Comparison of ENCODE assay signal across 17 mouse cellular contexts in genomic region chr10:117925186-117925585, GRCm38 (mm10).
A peak's percentile ranks its signal among the peaks of the same experiment; 100 is the strongest.
DNase-seq lines count a peak whose midpoint lies in the region; ATAC-seq and TF ChIP-seq lines count a peak whose summit lies in the region.
"Had no signal": no experiment of that assay in that cellular context is flagged by ENCODE, and none has a peak within 500 bp of the region (broad histone marks: within the 10 kb centered on the region; RNA-seq: fewer than 3 reads in every experiment).

No protein-coding gene starts in this region.

- no peaks in the 10 kb centered on the region for H3K27me3 ChIP-seq in testis, adult 2 months (ENCODE audit: control insufficient read depth, insufficient read depth, low read length)
- H3K27me3 ChIP-seq: forebrain, embryonic 13.5 days; hindbrain, embryonic 12.5 days; hindbrain, embryonic 15.5 days had no signal

- no peak for DNase-seq in testis, postnatal 10 days (ENCODE audit: low spot score)
- DNase-seq in cerebellum, adult 11-12 months = no peak
- DNase-seq in layer of hippocampus, adult 11-12 months (ENCODE audit: low spot score) = no peak
- no peak for DNase-seq in MN1 (ENCODE audit: low spot score)
- no peak for DNase-seq in Muller cell, postnatal 12 days (ENCODE audit: inconsistent ontology term)
- DNase-seq: cerebellum, adult 2 months; cerebellum, postnatal 36 days; gastrocnemius, postnatal 36 days had no signal

- peak; percentile 22 for ATAC-seq in activated CD4-positive, CD25-positive, alpha-beta regulatory T cell, adult 4 months
- ATAC-seq in megakaryocyte, adult 5-6 weeks (ENCODE audit: poor library complexity, severe bottlenecking) = 0 out of 2 replicates have a peak, but pooled peaks have one; percentile 9
- ATAC-seq: forebrain, embryonic 13.5 days; forebrain, embryonic 16.5 days; intestine, embryonic 16.5 days had no signal

- H3K4me3 ChIP-seq in testis, adult 2 months (ENCODE audit: control insufficient read depth, low read depth, low read length) = peak overlapping the region; percentile 66
- H3K4me3 ChIP-seq: forebrain, embryonic 10.5 days; forebrain, embryonic 13.5 days; hindbrain, embryonic 12.5 days; hindbrain, embryonic 15.5 days had no signal

- no peaks in the 10 kb centered on the region for H3K36me3 ChIP-seq in testis, adult 2 months (ENCODE audit: control insufficient read depth, insufficient read depth, low read length)
- H3K36me3 ChIP-seq: forebrain, embryonic 10.5 days; hindbrain, embryonic 12.5 days; hindbrain, embryonic 15.5 days had no signal

- no peak for TF ChIP-seq CTCF in testis, adult 2 months (IDR thresholded peaks at IDR 0.05; ENCODE audit: control insufficient read depth, insufficient read depth, insufficient replicate concordance, low read depth, low read length)

- peak overlapping the region; percentile 39 for H3K27ac ChIP-seq in testis, adult 2 months (ENCODE audit: control insufficient read depth, insufficient read depth, low read depth, low read length)
- H3K27ac ChIP-seq: forebrain, embryonic 10.5 days; forebrain, embryonic 13.5 days; hindbrain, embryonic 12.5 days; hindbrain, embryonic 15.5 days had no signal

- TF ChIP-seq POLR2A in testis, adult 2 months (IDR thresholded peaks at IDR 0.05; ENCODE audit: control insufficient read depth, low read depth, low read length) = no peak

- H3K4me1 ChIP-seq in testis, adult 2 months (ENCODE audit: control insufficient read depth, insufficient read depth, low read length) = no peaks in the 10 kb centered on the region
- H3K4me1 ChIP-seq: forebrain, embryonic 10.5 days; hindbrain, embryonic 12.5 days; hindbrain, embryonic 15.5 days had no signal
